Mouse (Mus musculus) testis, adult 2 months (tissue): Measurements from ENCODE around the gene Ltb.

Experiments used
- CTCF ChIP-seq: fragments of 200-500 bp; IDR thresholded peaks from 2 replicates; pipeline ENCODE4 v1.5.1; 2012; ENCODE audit warnings: low read depth, mild to moderate bottlenecking, inconsistent platforms, low read length, moderate library complexity; ENCODE audit not compliant: control insufficient read depth, insufficient read depth, insufficient replicate concordance
- POLR2A ChIP-seq: fragments of 200-500 bp; IDR thresholded peaks from 2 replicates; pipeline ENCODE4 v1.6.1; 2012; ENCODE audit warnings: low read depth, mild to moderate bottlenecking, inconsistent platforms, low read length, moderate library complexity; ENCODE audit not compliant: control insufficient read depth

- no peak for TF ChIP-seq POLR2A
- TF ChIP-seq CTCF = no peak
Observed at GRCm38 (mm10) chr17:35185639-35186611, 8.3 kb upstream of the Ltb start.
